Mouse (Mus musculus): Measurements from ENCODE around the gene Ciao2a. TPM values are rescaled to one million over a fixed set of nuclear protein-coding genes. Genes with fewer than 3 reads are reported as not detected.

The Ciao2a gene
- total RNA-seq (2022): 10 to 100 TPM; 24.3 to 30.0 (median 27.0) TPM

DNA sequence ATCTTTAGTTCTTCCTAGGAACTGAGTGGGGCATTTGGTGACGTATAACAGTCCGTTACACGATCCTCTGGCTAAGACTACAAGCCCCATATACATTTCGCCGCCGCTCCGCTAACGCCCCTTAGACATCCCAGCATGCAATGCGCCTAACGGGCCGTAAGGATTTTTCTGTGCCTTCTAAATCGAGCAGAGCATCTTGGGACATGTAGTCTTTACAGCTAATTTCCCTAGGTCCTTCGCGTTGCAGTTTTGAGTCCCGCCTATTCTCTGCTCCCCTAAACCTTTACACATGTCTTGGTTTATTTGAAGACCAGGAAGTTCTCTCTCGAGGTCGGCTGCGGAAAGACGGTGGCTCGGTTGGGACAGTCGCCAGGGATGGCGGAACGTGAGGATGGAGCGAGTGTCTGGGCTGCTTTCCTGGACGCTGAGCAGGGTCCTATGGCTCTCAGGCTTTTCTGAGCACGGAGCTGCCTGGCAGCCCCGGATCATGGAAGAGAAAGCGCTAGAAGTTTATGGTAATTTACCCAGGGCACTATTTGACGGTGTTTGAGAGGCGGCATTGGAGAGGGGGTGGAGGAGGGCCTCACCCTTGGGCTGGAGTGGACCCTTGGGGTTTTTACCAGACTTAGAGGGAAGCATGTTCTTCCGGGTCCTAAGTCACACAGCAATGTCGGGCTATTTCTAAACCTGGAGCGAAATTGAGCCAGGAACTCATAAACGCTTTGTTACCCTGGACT lies at the start of gene Ciao2a, which contains the start of gene Snx1:
TSS of gene Ciao2a (plus strand) at position 156 of the 737 bp plus-strand sequence.
TSS of gene Snx1 (minus strand) at position 132 of the 737 bp plus-strand sequence.
- DNase-seq (ENCODE audit: low spot score in 2 of 2): peak; percentile 95

DNA sequence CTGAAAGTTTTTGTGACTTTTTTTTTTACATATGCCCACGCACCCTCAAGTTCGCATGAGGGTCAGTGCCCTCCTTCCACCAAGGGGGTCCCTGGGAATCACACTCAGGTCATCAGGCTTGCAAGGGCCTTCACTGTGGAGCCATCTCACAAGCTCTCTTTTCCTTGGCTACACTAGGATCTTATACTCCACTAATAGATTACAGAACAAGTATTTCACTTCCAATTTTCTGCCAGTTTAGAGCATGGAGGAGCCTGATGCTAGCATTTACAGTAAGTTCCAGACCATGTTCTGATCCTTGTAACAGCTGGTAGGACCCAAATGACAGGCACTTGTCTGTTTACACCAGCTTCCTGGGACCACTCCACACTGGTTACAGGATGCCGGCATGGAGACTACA lies 48.3 kb upstream of the Ciao2a start:
- DNase-seq (ENCODE audit: low spot score in 2 of 2): no peak

DNA sequence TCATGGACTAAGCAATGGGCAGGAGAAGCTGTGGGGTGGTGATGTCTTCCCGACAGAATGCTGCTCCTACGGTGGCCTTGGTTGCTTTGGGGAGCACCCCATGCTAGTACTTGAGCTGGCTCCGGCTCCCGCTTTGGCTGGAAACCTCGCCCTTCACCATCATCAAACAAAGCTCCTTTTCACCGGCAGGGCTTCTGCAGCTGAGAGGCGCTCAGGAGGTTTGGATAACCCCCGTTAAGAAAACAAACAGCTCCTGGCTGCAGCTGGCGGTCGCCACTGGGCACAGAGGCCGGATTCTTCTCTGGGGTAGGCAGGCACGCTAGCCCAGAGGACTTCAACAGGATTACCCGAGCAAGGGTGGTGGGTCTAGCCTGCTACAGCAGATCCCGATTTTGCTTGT lies 47.9 kb upstream of the Ciao2a start:
- DNase-seq (ENCODE audit: low spot score in 2 of 2): no peak

DNA sequence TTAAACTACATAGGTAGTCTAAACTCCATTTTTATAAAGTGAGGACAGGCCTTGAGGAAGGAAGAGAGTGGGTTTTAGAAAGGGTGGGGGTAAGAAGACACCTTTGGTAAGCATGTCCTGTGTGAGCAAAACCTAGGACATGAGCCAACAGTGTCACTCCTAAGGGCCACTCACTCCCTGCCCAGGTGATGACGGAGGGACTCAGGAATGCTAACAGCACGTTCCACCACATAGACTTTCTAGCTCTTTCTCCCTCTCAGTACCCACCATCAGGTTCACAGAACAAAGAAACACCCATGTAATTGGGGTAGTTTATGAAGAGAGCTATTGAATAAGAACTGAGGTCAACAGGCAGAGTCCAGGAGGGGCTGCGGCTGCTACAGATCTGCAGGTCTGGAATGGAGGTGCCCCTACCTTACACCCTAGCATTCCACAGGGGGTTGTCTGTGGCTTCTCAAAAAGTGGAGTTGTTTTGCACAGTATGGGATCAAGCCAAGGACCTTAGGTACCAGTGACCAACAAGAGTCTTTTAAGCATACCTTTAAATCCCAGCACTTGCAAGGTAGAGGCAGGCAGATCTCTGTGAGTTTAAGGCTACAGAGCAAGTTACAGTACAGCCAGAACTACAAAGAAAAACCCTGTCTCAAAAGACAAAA lies 45.5 kb upstream of the Ciao2a start:
- no peak for DNase-seq (ENCODE audit: low spot score in 2 of 2)

DNA sequence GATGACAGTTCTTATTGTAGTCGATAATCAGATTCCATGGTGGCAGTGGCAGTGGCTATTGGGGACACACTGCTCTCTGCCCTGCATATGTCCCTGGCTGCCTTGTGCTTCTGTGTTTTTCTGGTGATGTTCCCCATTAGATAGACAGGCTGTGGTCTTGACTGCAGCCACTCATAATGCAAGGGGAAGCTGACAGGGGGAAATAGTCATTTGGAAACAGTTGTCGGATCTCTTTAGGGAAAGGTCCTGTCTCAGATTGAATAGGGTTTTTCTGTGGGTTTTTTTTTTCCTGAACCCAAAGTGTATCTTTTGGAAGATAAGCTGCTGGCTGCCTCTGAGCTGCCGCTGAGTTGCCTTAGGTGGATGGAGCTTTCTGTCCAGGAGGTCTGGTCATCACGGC lies 44.4 kb upstream of the Ciao2a start:
- DNase-seq (ENCODE audit: low spot score in 2 of 2): no peak

DNA sequence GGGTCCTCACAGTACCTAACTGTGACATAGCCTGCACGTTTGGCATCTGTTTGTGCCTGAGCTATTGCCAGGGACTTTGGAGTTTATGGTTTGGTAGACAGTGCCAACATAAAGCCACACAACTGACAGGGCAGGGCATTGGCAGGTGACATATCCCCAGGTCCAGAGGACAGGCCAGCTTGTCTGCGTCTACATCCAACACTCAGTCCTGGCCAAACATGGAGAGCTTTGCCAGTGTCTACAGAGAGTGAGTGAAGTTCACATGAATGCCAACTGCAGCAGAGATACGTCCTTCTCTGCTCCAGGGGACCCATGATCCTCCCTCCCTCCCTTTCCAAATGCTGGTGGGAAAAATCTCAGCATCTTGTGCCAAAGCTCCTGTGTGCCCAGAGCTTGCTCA lies 42.2 kb upstream of the Ciao2a start:
- DNase-seq (ENCODE audit: low spot score in 2 of 2): no peak

DNA sequence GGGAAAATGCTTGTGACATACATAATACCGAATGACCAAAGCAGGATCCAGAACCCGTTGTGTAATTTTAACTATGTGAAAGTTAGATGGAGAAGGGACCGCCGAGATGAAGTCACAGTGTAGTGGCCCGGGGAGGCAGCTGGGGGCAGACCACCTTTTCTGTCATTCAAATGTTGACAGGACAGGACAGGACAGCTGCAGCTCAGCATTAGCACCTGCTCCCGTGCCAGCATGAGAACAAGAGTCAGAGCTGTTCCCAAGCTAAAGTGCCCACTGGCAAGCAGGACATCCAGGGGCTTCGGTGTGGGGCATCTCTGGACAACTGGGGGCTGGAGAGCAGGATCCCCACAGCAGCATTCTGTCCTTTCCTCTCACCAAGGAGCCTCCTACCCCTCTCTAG lies 39.3 kb upstream of the Ciao2a start:
- no peak for DNase-seq (ENCODE audit: low spot score in 2 of 2)

DNA sequence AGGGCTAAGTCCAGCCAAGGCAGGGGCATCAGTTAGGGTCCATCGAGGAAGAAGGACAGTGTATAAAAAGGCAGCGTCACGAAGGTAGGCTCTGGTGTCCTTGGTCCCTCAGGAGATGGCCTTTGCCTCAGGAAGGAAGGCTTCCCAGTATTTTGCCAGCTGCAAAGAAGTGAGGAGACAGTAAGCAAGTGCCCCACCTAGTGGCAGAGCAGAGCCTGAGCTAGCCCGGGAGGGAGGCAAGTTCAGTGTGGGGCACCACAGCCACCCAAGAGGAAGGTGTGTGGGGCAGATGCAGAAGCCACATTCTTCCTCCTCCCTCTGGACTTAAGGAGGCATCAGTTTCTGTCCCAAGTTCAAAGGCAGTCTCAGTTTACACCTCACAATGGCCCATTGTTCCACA lies 38.0 kb upstream of the Ciao2a start:
- no peak for DNase-seq (ENCODE audit: low spot score in 2 of 2)

DNA sequence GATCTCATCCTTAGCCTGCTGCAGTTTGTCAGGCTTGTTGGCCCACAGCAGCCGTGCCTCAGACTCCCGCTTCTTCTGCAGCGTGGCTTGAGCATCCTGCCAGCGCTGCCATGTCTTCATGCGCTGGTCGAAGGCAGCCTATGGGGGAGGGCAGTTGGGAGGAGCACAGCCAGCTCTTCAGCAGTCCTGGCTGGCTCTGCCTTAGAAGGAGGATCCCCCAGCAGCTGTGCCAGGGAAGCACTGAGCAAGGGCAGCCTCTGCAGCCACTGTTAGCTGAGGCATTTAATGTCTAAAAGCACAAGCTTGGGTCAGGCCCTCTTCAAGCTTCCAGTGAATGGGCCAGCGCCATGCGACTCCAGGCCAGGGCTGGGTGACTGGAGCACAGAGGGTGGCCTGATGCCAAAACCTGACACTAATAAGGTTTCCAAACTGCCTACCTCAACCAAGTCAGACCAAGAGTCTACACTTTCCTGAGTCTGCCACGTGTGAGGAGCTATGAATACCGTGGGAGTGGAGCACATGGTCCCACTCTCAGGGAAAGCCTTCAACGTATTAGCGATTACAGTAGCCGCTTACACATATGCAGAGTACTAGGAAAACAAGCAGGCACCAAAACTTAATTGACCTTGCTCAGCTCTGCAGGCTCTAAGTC lies 35.7 kb upstream of the Ciao2a start:
- no peak for DNase-seq (ENCODE audit: low spot score in 2 of 2)

DNA sequence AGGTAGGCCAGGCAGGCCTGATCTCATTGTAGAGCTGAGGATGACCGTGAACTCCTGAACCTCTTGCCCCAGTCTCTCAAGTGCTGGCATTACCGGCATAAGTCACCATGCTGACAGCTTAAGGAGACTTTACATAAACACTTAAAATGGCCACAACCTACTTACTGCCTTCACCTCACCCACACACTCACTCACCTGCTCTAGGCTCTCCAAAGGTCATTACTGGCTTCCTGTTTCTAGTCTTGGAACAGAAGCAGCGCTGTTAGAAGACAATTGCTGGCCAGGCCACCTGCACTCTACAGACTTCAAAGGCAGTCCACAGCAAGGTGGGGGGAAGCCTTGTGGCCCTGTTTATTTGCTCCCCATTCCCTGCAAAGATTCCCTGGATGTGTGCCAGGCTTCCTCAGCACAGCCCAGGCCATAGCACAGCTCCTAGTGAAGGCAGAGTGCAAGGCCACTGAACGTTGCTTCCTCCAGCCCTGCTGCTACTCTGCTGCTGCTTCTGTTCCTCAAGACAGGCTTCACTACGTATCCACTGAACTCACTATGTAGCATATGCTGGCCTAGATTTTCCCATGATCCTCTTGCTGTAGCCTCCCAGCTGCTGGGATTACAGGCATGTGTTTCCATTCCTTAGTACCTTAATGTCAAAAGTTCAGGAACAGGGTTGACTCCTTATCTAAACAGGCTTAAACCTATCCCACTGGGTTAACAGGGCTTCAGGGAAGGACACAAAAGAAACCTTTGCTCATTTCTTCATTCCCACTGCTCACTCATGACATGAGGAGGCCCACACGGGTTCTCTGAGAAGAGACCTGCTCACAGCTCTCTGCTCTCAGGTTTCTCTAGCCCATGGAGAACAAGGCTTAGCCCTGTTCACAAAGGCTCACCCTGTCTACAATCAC lies 34.8 kb upstream of the Ciao2a start:
- no peak for DNase-seq (ENCODE audit: low spot score in 2 of 2)

DNA sequence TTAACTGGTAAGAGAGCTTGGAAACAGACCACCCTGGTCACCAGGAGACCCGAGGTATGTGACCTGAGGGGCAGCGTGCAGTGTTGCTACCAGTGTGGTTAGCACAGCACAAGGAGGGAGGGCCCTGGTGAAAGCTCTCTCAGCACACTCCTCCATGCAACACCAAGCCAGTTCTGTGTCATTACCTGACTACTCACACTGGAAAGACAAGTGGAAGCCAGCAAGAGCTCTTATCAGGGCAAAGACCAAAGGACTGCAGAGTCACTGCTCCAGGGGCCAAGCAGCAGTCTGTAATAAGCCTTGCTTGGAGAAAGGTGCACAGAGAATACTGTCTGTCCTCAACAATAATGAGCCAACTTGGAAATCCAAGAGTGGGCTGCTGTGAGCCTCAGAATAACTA lies 33.7 kb upstream of the Ciao2a start:
- DNase-seq (ENCODE audit: low spot score in 2 of 2): no peak

DNA sequence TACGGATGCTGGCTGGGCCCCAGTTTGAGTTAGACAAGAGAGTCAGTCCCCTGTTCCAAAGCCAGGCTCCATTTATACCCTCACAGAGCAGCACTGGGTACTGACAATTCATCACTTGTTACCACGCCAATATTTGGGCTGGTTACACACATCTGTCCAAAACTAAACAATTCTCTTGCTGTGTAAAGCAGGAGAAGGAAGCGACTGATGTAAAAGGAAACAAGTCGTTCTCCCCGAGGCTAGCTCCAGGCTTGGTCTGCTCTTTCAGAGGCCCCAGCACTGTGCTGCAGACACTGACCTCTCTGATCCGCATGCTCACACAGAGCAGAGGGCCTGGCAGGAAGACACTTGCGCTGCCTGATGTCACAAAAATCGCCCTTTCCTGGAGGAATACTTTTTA lies 24.8 kb upstream of the Ciao2a start:
- DNase-seq (ENCODE audit: low spot score in 2 of 2): peak in 1 of 2 experiments; percentile 61

DNA sequence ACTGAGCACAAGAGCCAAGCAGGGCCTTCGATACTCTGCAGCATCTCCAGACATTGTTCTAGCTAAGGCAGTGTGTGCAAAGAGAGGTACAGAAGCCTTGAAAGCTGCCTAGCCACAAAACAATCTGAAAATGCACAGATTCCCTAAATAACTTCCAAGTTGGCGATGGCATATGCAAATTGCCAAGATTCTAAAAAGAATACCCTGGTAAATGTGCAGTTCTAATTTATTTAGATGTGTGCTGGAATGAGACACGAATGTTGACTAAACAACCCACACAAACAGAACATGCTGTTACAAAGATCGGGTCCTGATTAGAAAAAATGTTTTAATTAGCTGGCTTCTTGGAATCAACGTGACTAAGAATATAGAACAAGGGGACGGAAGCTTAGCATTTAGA lies 23.7 kb upstream of the Ciao2a start:
- no peak for DNase-seq (ENCODE audit: low spot score in 2 of 2)

DNA sequence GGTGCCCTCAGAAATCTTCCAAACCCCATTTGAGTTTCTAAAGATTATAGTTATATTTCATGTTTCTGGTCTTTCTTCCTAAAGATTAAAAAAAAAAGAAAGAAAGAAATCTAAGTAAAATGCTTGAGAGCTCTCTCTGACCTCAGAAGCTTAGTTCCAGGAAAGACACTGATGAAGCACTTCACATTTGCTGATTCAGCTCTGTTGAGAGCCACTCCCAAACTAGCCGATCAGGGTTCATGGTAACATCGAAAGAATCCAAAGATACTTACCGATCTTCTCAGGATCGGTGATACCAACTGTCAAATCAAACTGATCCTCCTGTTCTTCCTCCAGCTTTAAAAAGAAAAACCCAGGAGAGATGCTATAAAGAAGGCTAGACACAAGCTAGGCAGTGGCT lies 21.8 kb upstream of the Ciao2a start:
- no peak for DNase-seq (ENCODE audit: low spot score in 2 of 2)

DNA sequence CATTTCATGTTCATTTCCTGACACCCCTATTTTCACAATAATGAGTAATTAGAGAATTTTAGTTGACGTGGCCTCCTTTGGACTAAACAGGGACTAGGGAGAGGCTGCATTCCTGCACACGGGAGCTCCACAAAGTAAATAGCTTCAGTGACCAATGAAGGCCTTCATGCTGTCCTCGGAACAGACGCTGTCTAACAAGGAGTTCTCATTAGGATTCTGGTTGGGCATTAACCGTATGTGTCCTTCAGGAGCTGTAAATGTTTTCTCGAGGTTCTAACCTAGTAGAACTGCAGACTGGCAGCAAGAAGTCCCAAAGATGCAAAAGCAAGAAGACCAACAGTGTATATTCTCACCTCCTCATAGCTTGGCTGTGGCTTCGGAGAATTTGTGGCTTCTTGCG lies 21.2 kb upstream of the Ciao2a start:
- DNase-seq (ENCODE audit: low spot score in 2 of 2): no peak

DNA sequence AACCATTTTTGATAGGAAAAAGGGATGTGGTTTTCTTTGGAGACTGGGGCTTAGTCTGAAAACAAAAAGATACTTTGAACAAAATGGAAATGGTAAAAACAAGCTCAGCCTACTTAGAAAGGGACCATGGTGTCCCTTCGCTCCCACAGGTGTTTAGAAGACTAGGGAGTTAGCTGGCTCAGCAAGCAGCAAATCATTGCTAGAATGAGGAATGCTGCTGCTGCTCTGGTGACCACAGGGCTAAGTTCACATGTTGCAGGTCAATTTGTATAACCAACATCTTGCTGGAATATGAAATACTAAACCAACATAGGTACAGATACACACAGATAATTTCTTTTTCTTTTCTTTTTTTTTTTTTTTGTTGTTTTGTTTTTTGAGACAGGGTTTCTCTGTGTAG lies 16.8 kb upstream of the Ciao2a start:
- no peak for DNase-seq (ENCODE audit: low spot score in 2 of 2)

DNA sequence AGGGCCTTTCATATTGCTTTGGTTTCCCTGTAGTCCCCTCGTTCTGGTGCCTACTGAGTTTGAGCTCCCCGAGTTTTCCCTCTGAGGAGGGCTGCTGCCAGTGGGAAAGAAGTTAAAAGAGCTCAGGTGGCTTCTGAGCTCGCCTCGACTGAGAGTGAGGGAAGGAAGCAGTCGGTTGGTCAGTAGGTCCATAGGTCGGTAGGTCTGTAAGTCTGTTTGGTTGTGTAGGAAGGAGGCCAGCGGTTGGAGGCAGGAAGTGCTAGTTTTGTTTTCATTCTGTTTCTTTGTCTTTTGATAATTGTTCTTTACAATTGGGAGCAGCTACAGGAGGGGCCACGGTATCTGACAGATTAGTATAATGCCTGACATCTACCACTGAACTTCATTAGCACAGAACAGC lies 16.3 kb upstream of the Ciao2a start:
- DNase-seq (ENCODE audit: low spot score in 2 of 2): no peak

DNA sequence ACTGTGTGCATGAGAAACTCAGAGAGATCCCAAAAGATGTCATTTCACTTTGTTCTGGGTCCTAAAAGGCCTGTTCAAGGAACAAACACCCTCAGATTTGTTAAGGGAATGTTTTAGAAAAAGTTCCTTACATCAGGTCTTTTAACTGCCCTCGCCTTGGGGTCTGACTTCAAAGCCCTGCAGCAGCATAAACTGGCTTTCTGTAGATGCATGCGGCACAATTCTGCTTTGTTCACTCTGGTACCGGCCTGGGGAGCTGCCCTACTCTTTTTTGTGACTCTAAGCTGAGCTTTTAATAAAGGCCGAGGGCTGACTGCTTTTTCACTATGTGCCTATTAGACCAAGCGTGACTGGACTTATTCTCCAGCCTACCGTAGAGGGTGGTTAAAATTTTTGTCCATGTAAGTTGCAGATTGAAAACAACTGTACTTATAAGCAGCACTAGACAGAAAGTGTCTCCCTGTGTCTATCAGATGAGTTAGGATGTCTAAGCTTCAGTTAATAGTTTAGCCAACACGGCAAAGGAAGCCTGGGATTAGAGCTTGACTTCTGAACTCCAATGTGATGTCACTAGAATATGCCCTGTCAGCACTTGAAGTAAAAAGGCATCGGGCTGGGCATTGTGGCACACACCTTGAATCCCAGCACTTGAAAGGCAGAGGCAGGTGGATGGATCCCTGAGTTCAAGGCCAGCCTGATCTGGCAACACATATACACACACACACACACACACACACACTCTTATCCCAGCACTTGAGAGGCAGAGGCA lies 15.6 kb upstream of the Ciao2a start:
- no peak for DNase-seq (ENCODE audit: low spot score in 2 of 2)

DNA sequence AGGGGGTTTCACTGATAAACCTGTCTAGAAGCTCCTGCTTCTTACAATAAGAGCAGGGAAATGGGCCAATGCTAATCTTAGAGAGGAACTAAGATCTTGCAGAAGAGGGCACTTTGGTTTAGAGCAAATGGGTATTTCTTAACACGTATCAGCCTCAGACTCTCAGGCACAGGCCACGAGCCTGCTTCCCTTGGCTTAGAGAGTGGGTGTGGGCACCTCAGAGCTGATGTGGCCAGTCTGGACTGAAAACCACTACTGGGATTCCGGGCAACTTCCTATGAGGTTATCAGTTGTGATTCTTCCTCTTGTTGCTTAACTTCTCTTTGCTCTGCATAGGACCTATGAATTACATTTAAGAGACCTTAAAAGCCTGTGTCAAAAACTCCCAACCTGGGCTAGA lies 12.1 kb upstream of the Ciao2a start:
- no peak for DNase-seq (ENCODE audit: low spot score in 2 of 2)

DNA sequence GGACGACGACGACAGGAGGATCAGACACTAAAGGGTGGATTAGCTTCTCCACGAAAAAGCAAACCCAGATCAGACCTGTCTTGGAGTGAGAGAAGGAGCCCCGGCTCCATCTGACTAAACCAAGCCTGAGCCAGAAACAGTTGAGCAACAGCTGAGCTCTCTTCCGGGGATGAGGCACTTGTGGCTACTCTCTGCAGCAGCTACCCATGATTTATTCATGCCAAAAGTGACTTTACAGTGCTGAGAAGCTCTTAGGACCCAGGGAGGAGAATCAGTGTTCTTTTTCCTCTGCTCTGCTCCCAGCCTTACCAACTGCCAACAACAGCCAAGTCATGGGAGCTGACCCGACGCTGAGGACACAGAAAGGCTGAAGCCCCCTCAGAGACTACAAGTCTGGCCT lies 9.5 kb upstream of the Ciao2a start:
- no peak for DNase-seq (ENCODE audit: low spot score in 2 of 2)

DNA sequence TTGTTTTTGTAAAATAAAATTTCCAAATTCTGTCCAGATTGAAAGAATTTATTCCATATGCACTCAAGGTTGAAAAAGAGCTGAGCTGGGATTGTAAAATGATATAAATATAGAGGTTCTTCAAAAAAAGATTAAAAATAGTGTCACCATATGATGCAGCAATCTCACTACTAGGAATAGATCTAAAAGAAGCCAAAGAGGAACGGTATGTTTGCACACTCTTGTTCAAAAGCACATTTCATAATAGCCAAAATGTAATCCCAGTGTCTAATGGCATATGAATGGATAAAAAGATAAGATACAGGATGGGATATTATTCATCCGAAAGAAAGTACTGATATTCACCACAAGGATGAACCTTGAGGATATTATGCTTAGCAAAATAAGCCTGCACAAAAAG lies 6.9 kb upstream of the Ciao2a start:
- no peak for DNase-seq (ENCODE audit: low spot score in 2 of 2)

Data from layer of hippocampus, adult 8-10 months (tissue).